Mouse (Mus musculus): ENCODE data around the gene Syde2.

DNA sequence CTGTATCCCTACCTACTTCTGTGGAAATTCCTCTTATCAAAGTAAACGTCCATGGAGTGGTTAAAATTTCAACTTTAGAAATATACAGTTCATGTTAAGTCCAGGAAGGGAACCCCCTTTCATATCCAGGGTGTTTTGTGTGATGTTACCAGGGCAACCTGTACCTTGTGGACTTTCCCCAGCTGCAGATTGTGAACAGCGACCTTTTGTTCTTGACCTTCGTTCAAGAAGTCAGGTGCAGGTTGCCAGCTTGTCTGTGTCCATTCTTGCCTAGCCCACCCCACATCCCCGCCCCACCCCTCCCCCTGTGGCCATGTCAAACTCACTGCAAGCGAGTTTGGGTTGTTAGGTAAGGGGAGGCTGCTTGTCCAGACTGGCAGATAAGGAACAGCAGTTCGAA is 39.4 kb downstream of the Syde2 start:
- TF ChIP-seq CTCF (IDR thresholded peaks at IDR 0.05; ENCODE audit: low read depth, low read length) (no peak), TAL1 (conservative IDR thresholded peaks at IDR 0.05; ENCODE audit: low read depth, low read length) (no peak), GATA1 (IDR thresholded peaks at IDR 0.05; ENCODE audit: borderline replicate concordance, low read length) (no peak)

Data from G1E (cell line).